Mouse (Mus musculus) liver, postnatal 0 days (tissue): ENCODE data around the gene Ndufs7. TPM values are rescaled to one million over a fixed set of nuclear protein-coding genes. Genes with fewer than 3 reads are reported as not detected.
A peak's percentile ranks its signal among the peaks of the same experiment; 100 is the strongest.

Experiments used
- ATAC-seq: fragments of 200-750 bp; cut with Nextera tagmentation; 2 replicates; pipeline ENCODE4 v1.8.0; 2017; ENCODE audit warnings: mild to moderate bottlenecking, moderate library complexity
- DNase-seq: peaks from one replicate; pipeline ENCODE4 v3.0.0-alpha.2; 2016
- H3K27ac ChIP-seq: fragments of 300-500 bp; sonication (generic); 2 replicates; pipeline ENCODE4 v1.5.1; 2014; ENCODE audit warnings: antibody characterized with exemption, moderate library complexity, mild to moderate bottlenecking, low read depth
- H3K27me3 ChIP-seq: fragments of 300-500 bp; sonication (generic); 2 replicates; pipeline ENCODE4 v1.6.1; 2014; ENCODE audit warnings: low read length, control low read depth, mixed read lengths; ENCODE audit not compliant: insufficient read depth
- H3K36me3 ChIP-seq: fragments of 300-500 bp; sonication (generic); replicated peaks from 2 replicates; pipeline ENCODE4 v1.6.1; 2014; ENCODE audit warnings: mild to moderate bottlenecking, control low read depth, low read length, moderate library complexity, mixed read lengths; ENCODE audit not compliant: insufficient read depth
- H3K4me1 ChIP-seq: fragments of 300-500 bp; sonication (generic); 2 replicates; pipeline ENCODE4 v1.6.1; 2014; ENCODE audit warnings: antibody characterized with exemption, mild to moderate bottlenecking, control low read depth; ENCODE audit not compliant: insufficient read depth
- H3K4me2 ChIP-seq: fragments of 300-500 bp; sonication (generic); 2 replicates; pipeline ENCODE4 v1.6.1; 2014; ENCODE audit warnings: low read depth, mild to moderate bottlenecking, low read length, moderate library complexity, mixed read lengths
- H3K4me3 ChIP-seq: fragments of 300-500 bp; sonication (generic); 2 replicates; pipeline ENCODE4 v1.5.1; 2014; ENCODE audit warnings: low read depth, low read length
- H3K9ac ChIP-seq: fragments of 300-500 bp; sonication (generic); replicated peaks from 2 replicates; pipeline ENCODE4 v1.6.1; 2014; ENCODE audit warnings: mild to moderate bottlenecking, moderate library complexity
- H3K9me3 ChIP-seq: fragments of 300-500 bp; sonication (generic); 2 replicates; pipeline ENCODE4 v1.6.1; 2016; ENCODE audit warnings: mild to moderate bottlenecking, control low read depth, low read length, mixed read lengths
- CTCF ChIP-seq: sonication (generic); IDR thresholded peaks from 2 replicates; pipeline ENCODE4 v1.5.1; 2016; ENCODE audit warnings: antibody characterized with exemption, low read depth
- EP300 ChIP-seq: IDR thresholded peaks from 2 replicates; pipeline ENCODE4 v1.6.1; 2016; ENCODE audit warnings: antibody characterized with exemption, low read depth, mild to moderate bottlenecking
- WGBS: fragments of 180-500 bp; shearing (Covaris S2); extraction: QIAGEN DNeasy Blood & Tissue Kit; methylation state at CpG from one replicate; pipeline ENCODE4 v1.1.7; 2014; ENCODE audit not compliant: insufficient replicate concordance; 5-methylcytosine and 5-hydroxymethylcytosine counted together
- polyA plus RNA-seq: library from polyadenylated mRNA; unstranded; fragments of >200 nt; fragmentation: Nextera tagmentation; extraction: Ambion mirVana; gene quantifications from 2 replicates; pipeline ENCODE4 v1.2.1, GENCODE M21; 2015

Gene Ndufs7
- polyA plus RNA-seq, 1 experiment from 2014 or later = 321 TPM

GRCm38 (mm10) chr10:80252493-80253274, 3.8 kb downstream of the Ndufs7 start:
- H3K36me3 ChIP-seq = peaks cover 34% of the 10 kb centered on the region

GRCm38 (mm10) chr10:80253551-80253950, 4.6 kb downstream of the Ndufs7 start:
- 88% methylated on average over 6 of the region's 6 CpGs for WGBS
- Histone ChIP-seq H3K27ac (no peak overlapping the region), H3K36me3 (peaks cover 43% of the 10 kb centered on the region), H3K4me2 (no peak overlapping the region), H3K27me3 (no peaks in the 10 kb centered on the region), H3K9me3 (no peaks in the 10 kb centered on the region), H3K4me1 (peaks cover 13% of the 10 kb centered on the region), H3K9ac (no peak overlapping the region), H3K4me3 (no peak overlapping the region)
- TF ChIP-seq CTCF (no peak), EP300 (no peak)
- ATAC-seq = no peak
- no peak for DNase-seq

More at GRCm38 (mm10) chr10:80252493-80253274, 3.8 kb downstream of the Ndufs7 start:
- H3K27me3 ChIP-seq = no peaks in the 10 kb centered on the region
- no peak for DNase-seq
- no peaks in the 10 kb centered on the region for H3K9me3 ChIP-seq
- TF ChIP-seq CTCF (no peak), EP300 (no peak)
- peaks cover 12% of the 10 kb centered on the region for H3K4me1 ChIP-seq
- no peak for ATAC-seq
- H3K4me3 ChIP-seq = no peak overlapping the region
- whole genome bisulfite sequencing = 85% methylated on average over 11 of the region's 11 CpGs
- H3K4me2 ChIP-seq = no peak overlapping the region
- no peak overlapping the region for H3K27ac ChIP-seq
- H3K9ac ChIP-seq = no peak overlapping the region

GRCm38 (mm10) chr10:80254331-80255297, 5.7 kb downstream of the Ndufs7 start:
- WGBS = 88% methylated on average over 26 of the region's 26 CpGs

GRCm38 (mm10) chr10:80255881-80256535, 7.1 kb downstream of the Ndufs7 start:
- Histone ChIP-seq H3K4me1 (peaks cover 16% of the 10 kb centered on the region), H3K9me3 (no peaks in the 10 kb centered on the region), H3K4me3 (no peak overlapping the region), H3K36me3 (peaks cover 46% of the 10 kb centered on the region), H3K9ac (no peak overlapping the region), H3K27ac (no peak overlapping the region), H3K27me3 (no peaks in the 10 kb centered on the region), H3K4me2 (no peak overlapping the region)
- WGBS = 85% methylated on average over 5 of the region's 5 CpGs
- DNase-seq (no peak), ATAC-seq (no peak)
- no peak for TF ChIP-seq EP300
- TF ChIP-seq CTCF = 0 out of 2 replicates have a peak, but pooled peaks have one; percentile 17

More at GRCm38 (mm10) chr10:80254331-80255297, 5.7 kb downstream of the Ndufs7 start:
- TF ChIP-seq CTCF (no peak), EP300 (no peak)
- peaks cover 46% of the 10 kb centered on the region for H3K36me3 ChIP-seq
- peaks cover 17% of the 10 kb centered on the region for H3K4me1 ChIP-seq
- DNase-seq = no peak
- no peaks in the 10 kb centered on the region for H3K27me3 ChIP-seq
- H3K4me3 ChIP-seq = no peak overlapping the region
- H3K4me2 ChIP-seq = no peak overlapping the region
- H3K9ac ChIP-seq = no peak overlapping the region
- no peak overlapping the region for H3K27ac ChIP-seq
- no peak for ATAC-seq
- H3K9me3 ChIP-seq = no peaks in the 10 kb centered on the region

GRCm38 (mm10) chr10:80257936-80258335, 9.0 kb downstream of the Ndufs7 start:
- Histone ChIP-seq H3K4me3 (no peak overlapping the region), H3K9ac (no peak overlapping the region), H3K4me2 (no peak overlapping the region), H3K27me3 (no peaks in the 10 kb centered on the region), H3K9me3 (no peaks in the 10 kb centered on the region), H3K4me1 (peaks cover 30% of the 10 kb centered on the region), H3K36me3 (peaks cover 46% of the 10 kb centered on the region), H3K27ac (no peak overlapping the region)
- no peak for TF ChIP-seq EP300
- no peak for TF ChIP-seq CTCF
- no peak for DNase-seq
- ATAC-seq = no peak
- WGBS = 75% methylated on average over 2 of the region's 2 CpGs
